Mouse (Mus musculus) forebrain, embryonic 15.5 days (tissue): ENCODE results near the gene Tenm4. TPM values are rescaled to one million over a fixed set of nuclear protein-coding genes. Genes with fewer than 3 reads are reported as not detected.

Experiments
- ATAC-seq: fragments of 200-750 bp; cut with Nextera tagmentation; replicated peaks from 2 replicates; pipeline ENCODE4 v1.8.0; 2017; ENCODE audit warnings: mild to moderate bottlenecking, moderate TSS enrichment, moderate library complexity
- H3K27ac ChIP-seq: fragments of 300-500 bp; sonication (generic); replicated peaks from 2 replicates; pipeline ENCODE4 v1.5.1; 2015; ENCODE audit warnings: mild to moderate bottlenecking, inconsistent platforms
- H3K27me3 ChIP-seq: fragments of 300-500 bp; sonication (generic); 2 replicates; pipeline ENCODE4 v1.6.1; 2015; ENCODE audit warnings: inconsistent platforms
- H3K36me3 ChIP-seq: fragments of 300-500 bp; sonication (generic); 2 replicates; pipeline ENCODE4 v1.6.1; 2015; ENCODE audit warnings: mild to moderate bottlenecking, inconsistent platforms
- H3K4me1 ChIP-seq: fragments of 300-500 bp; sonication (generic); 2 replicates; pipeline ENCODE4 v1.6.1; 2015; ENCODE audit warnings: inconsistent platforms
- H3K4me2 ChIP-seq: fragments of 300-500 bp; sonication (generic); replicated peaks from 2 replicates; pipeline ENCODE4 v1.6.1; 2015; ENCODE audit warnings: mild to moderate bottlenecking, inconsistent platforms
- H3K4me3 ChIP-seq: fragments of 300-500 bp; sonication (generic); 2 replicates; pipeline ENCODE4 v1.5.1; 2015; ENCODE audit warnings: mild to moderate bottlenecking, inconsistent platforms
- H3K9ac ChIP-seq: fragments of 300-500 bp; sonication (generic); replicated peaks from 2 replicates; pipeline ENCODE4 v1.6.1; 2015; ENCODE audit warnings: mild to moderate bottlenecking, inconsistent platforms
- H3K9me3 ChIP-seq: fragments of 300-500 bp; sonication (generic); 2 replicates; pipeline ENCODE4 v1.6.1; 2016; ENCODE audit warnings: inconsistent platforms
- WGBS: fragments of 180-500 bp; shearing (Covaris S2); methylation state at CpG from one replicate; pipeline ENCODE4 v1.1.7; 2015; ENCODE audit warnings: mixed read lengths; 5-methylcytosine and 5-hydroxymethylcytosine counted together
- polyA plus RNA-seq: library from polyadenylated mRNA; unstranded; fragments of >200 nt; fragmentation: Nextera tagmentation; extraction: Ambion mirVana; gene quantifications from 2 replicates; pipeline ENCODE4 v1.2.1, GENCODE M21; 2015

Gene Tenm4
- polyA plus RNA-seq, 1 experiment from 2014 or later = 103 TPM

DNA sequence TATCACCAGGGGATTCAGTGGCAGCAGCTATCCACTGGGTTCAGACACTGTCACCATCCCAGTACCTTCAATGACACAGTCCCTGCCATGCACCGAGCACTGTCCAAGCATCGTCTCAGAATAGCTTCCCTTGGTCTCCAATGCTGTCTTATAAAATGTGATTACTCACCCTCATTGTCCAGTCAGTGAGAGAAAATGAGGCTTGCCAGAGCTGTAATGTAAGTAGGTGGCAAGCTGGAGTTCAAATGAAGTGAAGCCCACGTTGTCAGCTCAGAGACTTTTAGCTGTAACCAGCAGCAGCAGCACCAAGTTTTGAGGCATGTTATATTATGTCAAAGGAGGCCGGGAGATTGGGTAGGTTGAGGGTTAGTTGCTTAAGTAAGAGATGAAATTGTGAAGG lies 507.2 kb downstream of the Tenm4 start:
- Histone ChIP-seq H3K4me1 (peaks cover 23% of the 10 kb centered on the region), H3K9me3 (no peaks in the 10 kb centered on the region), H3K27me3 (no peaks in the 10 kb centered on the region), H3K4me3 (no peak overlapping the region), H3K4me2 (no peak overlapping the region), H3K36me3 (no peaks in the 10 kb centered on the region), H3K27ac (no peak overlapping the region), H3K9ac (no peak overlapping the region)
- ATAC-seq = no peak
- WGBS = 93% methylated on average over 4 of the region's 4 CpGs

DNA sequence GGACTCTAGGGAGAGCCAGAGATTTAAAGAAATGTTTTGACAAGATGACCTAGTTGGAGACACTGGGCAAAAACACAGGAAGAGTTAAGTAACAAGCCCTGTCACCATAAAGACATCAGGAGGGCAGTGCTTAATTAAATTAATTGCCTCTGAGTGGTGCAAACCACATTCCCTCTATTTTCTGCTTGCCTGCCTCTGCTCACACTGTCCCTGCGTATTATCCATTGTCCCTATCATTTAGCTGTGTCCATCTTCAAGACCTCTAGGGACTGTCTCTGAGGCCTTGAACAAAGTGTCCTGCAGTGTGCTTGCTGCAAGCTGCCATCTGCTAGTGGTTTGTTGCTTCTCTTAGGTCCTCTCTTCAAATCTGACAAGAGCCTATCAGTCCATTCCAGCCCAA lies 508.7 kb downstream of the Tenm4 start:
- 25% methylated on average over 1 of the region's 1 CpGs for WGBS
- ATAC-seq = no peak
- H3K4me2 ChIP-seq = no peak overlapping the region
- no peak overlapping the region for H3K27ac ChIP-seq
- H3K36me3 ChIP-seq = no peaks in the 10 kb centered on the region
- H3K9ac ChIP-seq = no peak overlapping the region
- no peak overlapping the region for H3K4me3 ChIP-seq
- no peaks in the 10 kb centered on the region for H3K9me3 ChIP-seq
- no peaks in the 10 kb centered on the region for H3K27me3 ChIP-seq
- peaks cover 28% of the 10 kb centered on the region for H3K4me1 ChIP-seq

GRCm38 (mm10) chr7:96680405-96680804 lies 509.4 kb downstream of the Tenm4 start:
- Histone ChIP-seq H3K4me2 (no peak overlapping the region), H3K9me3 (no peaks in the 10 kb centered on the region), H3K27ac (no peak overlapping the region), H3K4me3 (no peak overlapping the region), H3K27me3 (no peaks in the 10 kb centered on the region), H3K36me3 (no peaks in the 10 kb centered on the region), H3K4me1 (peaks cover 28% of the 10 kb centered on the region), H3K9ac (no peak overlapping the region)
- WGBS = 84% methylated on average over 5 of the region's 5 CpGs
- no peak for ATAC-seq

DNA sequence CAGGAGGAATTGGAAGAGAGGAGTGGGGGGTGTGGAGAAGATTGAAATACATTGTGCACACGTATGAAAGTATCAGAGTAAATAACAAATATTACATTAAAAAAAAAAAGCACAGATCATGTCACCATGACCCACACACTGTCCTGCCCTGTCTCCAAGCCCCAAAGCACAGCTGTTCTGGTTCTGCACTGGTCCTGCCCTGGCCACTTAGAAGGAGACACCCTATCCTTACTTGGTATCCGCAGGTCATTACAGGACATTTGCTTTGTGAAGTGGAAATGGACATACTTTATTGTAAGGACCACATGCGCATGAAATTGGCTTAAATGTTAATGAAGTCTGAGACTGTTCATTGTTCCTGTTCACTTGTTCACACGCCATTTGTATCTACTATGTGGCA lies 510.8 kb downstream of the Tenm4 start:
- no peaks in the 10 kb centered on the region for H3K27me3 ChIP-seq
- H3K9ac ChIP-seq = no peak overlapping the region
- H3K4me3 ChIP-seq = no peak overlapping the region
- ATAC-seq = no peak
- H3K4me2 ChIP-seq = no peak overlapping the region
- 66% methylated on average over 4 of the region's 4 CpGs for WGBS
- no peak overlapping the region for H3K27ac ChIP-seq
- no peaks in the 10 kb centered on the region for H3K36me3 ChIP-seq
- H3K4me1 ChIP-seq = peaks cover 26% of the 10 kb centered on the region
- no peaks in the 10 kb centered on the region for H3K9me3 ChIP-seq

- Histone ChIP-seq H3K9ac (no peak overlapping the region), H3K36me3 (no peaks in the 10 kb centered on the region), H3K4me1 (peaks cover 13% of the 10 kb centered on the region; the same call in 1 of the 2 replicates), H3K4me2 (no peak overlapping the region), H3K27me3 (no peaks in the 10 kb centered on the region), H3K9me3 (no peaks in the 10 kb centered on the region), H3K27ac (no peak overlapping the region), H3K4me3 (no peak overlapping the region)
- ATAC-seq = no peak
- 89% methylated on average over 3 of the region's 3 CpGs for WGBS
These were observed 517.1 kb downstream of the Tenm4 start for GRCm38 (mm10) chr7:96688141-96688540.

GRCm38 (mm10) chr7:96701097-96701845 lies 530.2 kb downstream of the Tenm4 start:
- Histone ChIP-seq H3K4me1 (0 out of 2 replicates have a peak, but pooled peaks cover 12% of the 10 kb centered on the region), H3K9me3 (no peaks in the 10 kb centered on the region), H3K27me3 (no peaks in the 10 kb centered on the region), H3K36me3 (0 out of 2 replicates have a peak, but pooled peaks cover 14% of the 10 kb centered on the region), H3K4me3 (no peak overlapping the region), H3K27ac (0 out of 2 replicates have a peak overlapping the region, but pooled peaks have one; percentile 23), H3K9ac (no peak overlapping the region), H3K4me2 (no peak overlapping the region)
- WGBS = 78% methylated on average over 8 of the region's 8 CpGs
- no peak for ATAC-seq

DNA sequence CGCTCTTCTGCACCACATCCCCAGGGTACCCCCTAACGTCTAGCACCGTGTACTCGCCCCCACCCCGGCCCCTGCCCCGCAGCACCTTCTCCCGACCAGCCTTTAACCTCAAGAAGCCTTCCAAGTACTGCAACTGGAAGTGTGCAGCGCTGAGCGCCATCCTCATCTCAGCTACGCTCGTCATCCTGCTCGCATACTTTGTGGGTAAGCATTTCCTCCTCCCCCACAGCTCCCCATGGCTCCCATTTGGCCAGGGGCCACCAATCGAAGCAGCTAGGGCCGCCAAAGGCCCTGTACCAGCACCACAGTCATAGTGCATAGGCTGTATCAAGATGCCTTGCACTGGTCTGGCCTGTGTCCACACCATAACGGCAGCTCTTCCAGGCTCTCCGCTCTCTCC lies 532.9 kb downstream of the Tenm4 start:
- no peak overlapping the region for H3K4me3 ChIP-seq
- H3K9ac ChIP-seq = no peak overlapping the region
- no peak overlapping the region for H3K4me2 ChIP-seq
- no peaks in the 10 kb centered on the region for H3K27me3 ChIP-seq
- peaks cover 15% of the 10 kb centered on the region; the same call in 1 of the 2 replicates for H3K4me1 ChIP-seq
- H3K27ac ChIP-seq = no peak overlapping the region
- ATAC-seq = no peak; the same call in 1 of the 2 replicates
- WGBS = 84% methylated on average over 16 of the region's 16 CpGs
- no peaks in the 10 kb centered on the region for H3K9me3 ChIP-seq
- H3K36me3 ChIP-seq = 0 out of 2 replicates have a peak, but pooled peaks cover 14% of the 10 kb centered on the region

DNA sequence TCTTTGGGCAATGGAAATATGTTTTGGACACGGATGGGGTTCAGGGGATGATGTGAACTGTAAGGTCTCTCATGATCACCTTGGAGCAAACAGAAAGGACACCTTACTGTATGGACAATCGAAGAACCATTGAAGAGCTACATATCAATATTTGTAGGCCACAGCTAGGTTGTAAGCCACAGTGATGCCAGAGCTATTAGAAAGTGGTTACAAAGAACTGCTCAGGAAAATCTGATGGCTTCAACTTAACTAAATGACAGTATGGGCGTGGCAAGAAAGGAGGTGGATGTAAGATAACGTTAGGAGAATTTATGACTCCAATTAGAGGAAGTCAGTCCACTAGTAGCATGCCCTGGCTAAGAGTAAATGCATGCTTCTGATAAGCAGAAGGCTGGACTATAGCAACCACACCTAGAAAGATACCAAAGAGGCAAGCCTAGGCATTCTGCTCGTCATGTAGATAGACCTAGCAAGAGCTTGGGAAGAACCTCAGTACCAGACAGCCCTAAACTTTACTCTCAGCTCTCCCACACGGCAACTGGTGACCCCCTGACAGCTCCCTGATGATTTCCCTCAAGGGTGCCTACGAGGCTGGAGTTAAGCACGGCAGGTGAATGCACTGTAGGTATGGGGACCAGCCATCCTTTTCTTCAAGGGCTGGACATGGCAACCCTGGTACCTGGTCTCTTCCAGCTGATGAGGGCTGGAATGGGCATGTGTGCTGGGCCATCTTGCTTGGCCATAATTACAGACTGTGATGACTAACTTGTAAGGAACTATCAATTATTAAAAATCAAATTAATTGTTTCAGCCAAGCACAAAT lies 534.5 kb downstream of the Tenm4 start:
- H3K4me2 ChIP-seq = no peak overlapping the region
- no peaks in the 10 kb centered on the region for H3K9me3 ChIP-seq
- H3K36me3 ChIP-seq = 0 out of 2 replicates have a peak, but pooled peaks cover 14% of the 10 kb centered on the region
- no peak overlapping the region for H3K4me3 ChIP-seq
- H3K27me3 ChIP-seq = no peaks in the 10 kb centered on the region
- peaks cover 14% of the 10 kb centered on the region; the same call in 1 of the 2 replicates for H3K4me1 ChIP-seq
- H3K9ac ChIP-seq = no peak overlapping the region
- no peak for ATAC-seq
- WGBS = 91% methylated on average over 8 of the region's 8 CpGs
- H3K27ac ChIP-seq = no peak overlapping the region

DNA sequence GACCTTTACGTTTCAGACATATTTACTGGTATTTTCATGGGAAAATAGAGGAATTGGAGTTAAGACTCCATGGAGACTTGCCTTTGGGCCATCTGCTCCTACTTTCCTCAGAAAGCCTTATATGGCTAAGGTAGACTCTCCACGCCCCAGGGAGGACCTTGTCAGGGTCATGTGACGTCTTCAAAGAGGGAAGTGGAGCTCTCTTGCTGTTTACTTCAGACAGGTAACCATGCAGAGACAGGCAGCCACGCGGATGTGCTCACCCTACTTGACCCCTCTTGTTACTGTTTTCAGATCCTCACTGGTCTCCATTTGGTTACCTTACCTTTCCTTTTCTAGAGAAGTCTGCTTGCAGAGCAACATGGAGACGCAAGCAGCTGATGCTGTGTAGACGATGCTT lies 535.5 kb downstream of the Tenm4 start:
- 96% methylated on average over 7 of the region's 7 CpGs for WGBS
- no peak overlapping the region for H3K4me3 ChIP-seq
- no peaks in the 10 kb centered on the region for H3K9me3 ChIP-seq
- H3K36me3 ChIP-seq = 0 out of 2 replicates have a peak, but pooled peaks cover 14% of the 10 kb centered on the region
- H3K27me3 ChIP-seq = no peaks in the 10 kb centered on the region
- ATAC-seq = no peak
- H3K4me1 ChIP-seq = peaks cover 10% of the 10 kb centered on the region; the same call in 1 of the 2 replicates
- no peak overlapping the region for H3K27ac ChIP-seq
- H3K9ac ChIP-seq = no peak overlapping the region
- H3K4me2 ChIP-seq = no peak overlapping the region

GRCm38 (mm10) chr7:96707112-96707511 lies 536.1 kb downstream of the Tenm4 start:
- H3K36me3 ChIP-seq = 0 out of 2 replicates have a peak, but pooled peaks cover 14% of the 10 kb centered on the region
- ATAC-seq = no peak
- H3K9me3 ChIP-seq = no peaks in the 10 kb centered on the region
- H3K4me3 ChIP-seq = no peak overlapping the region
- no peak overlapping the region for H3K27ac ChIP-seq
- H3K9ac ChIP-seq = no peak overlapping the region
- H3K4me1 ChIP-seq = peaks cover 10% of the 10 kb centered on the region; the same call in 1 of the 2 replicates
- 89% methylated on average over 2 of the region's 2 CpGs for WGBS
- no peaks in the 10 kb centered on the region for H3K27me3 ChIP-seq
- no peak overlapping the region for H3K4me2 ChIP-seq

- no peaks in the 10 kb centered on the region for H3K9me3 ChIP-seq
- H3K4me1 ChIP-seq = peaks cover 3% of the 10 kb centered on the region; the same call in 1 of the 2 replicates
- H3K4me2 ChIP-seq = no peak overlapping the region
- H3K27ac ChIP-seq = 0 out of 2 replicates have a peak overlapping the region, but pooled peaks have one; percentile 12
- no peak overlapping the region for H3K4me3 ChIP-seq
- no peaks in the 10 kb centered on the region for H3K27me3 ChIP-seq
- 78% methylated on average over 5 of the region's 5 CpGs for WGBS
- H3K36me3 ChIP-seq = 0 out of 2 replicates have a peak, but pooled peaks cover 14% of the 10 kb centered on the region
- no peak overlapping the region for H3K9ac ChIP-seq
- no peak for ATAC-seq
These were observed 537.0 kb downstream of the Tenm4 start for GRCm38 (mm10) chr7:96708071-96708470.

DNA sequence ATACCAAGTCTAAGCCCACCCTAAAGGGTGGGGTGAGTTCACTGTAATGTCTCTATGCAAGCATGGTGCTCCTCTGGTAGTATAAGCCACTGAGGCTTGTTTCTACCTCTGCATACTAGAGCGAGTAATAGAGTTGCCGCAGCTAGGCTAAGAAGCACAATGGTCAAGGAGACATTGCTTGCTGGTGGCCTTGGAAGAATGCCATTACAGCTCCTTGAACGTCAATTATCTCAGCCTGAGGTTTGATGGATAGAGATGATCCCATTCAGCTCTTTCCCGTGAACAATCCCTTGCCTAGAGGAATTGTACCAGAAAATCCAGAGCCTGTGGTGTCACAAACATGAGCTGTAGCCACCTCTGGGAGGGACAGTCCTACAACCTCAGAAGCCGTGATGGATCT lies 537.5 kb downstream of the Tenm4 start:
- H3K36me3 ChIP-seq = 0 out of 2 replicates have a peak, but pooled peaks cover 14% of the 10 kb centered on the region
- no peak overlapping the region for H3K4me2 ChIP-seq
- H3K9me3 ChIP-seq = no peaks in the 10 kb centered on the region
- WGBS = 55% methylated on average over 5 of the region's 5 CpGs
- no peak overlapping the region for H3K9ac ChIP-seq
- H3K4me3 ChIP-seq = no peak overlapping the region
- H3K27ac ChIP-seq = 0 out of 2 replicates have a peak overlapping the region, but pooled peaks have one; percentile 12
- H3K27me3 ChIP-seq = no peaks in the 10 kb centered on the region
- peaks cover 3% of the 10 kb centered on the region; the same call in 1 of the 2 replicates for H3K4me1 ChIP-seq
- ATAC-seq = no peak
